Mouse (Mus musculus) forebrain, embryonic 10.5 days (tissue): ENCODE measurements around the gene Rgs17. TPM values are rescaled to one million over a fixed set of nuclear protein-coding genes. Genes with fewer than 3 reads are reported as not detected.

Experiments
- DNase-seq: peaks from one replicate; pipeline ENCODE4 v3.0.0-alpha.2; 2017; ENCODE audit warnings: low spot score; ENCODE audit errors: extremely low spot score
- H3K27ac ChIP-seq: fragments of 300-500 bp; sonication (generic); 2 replicates; pipeline ENCODE4 v1.5.1; 2016; ENCODE audit warnings: mild to moderate bottlenecking
- H3K27me3 ChIP-seq: fragments of 300-500 bp; sonication (generic); 2 replicates; pipeline ENCODE4 v1.6.1; 2016; ENCODE audit warnings: mild to moderate bottlenecking; ENCODE audit not compliant: poor library complexity, severe bottlenecking
- H3K36me3 ChIP-seq: fragments of 300-500 bp; sonication (generic); replicated peaks from 2 replicates; pipeline ENCODE4 v1.6.1; 2016; ENCODE audit warnings: mild to moderate bottlenecking, moderate library complexity
- H3K4me1 ChIP-seq: fragments of 300-500 bp; sonication (generic); 2 replicates; pipeline ENCODE4 v1.6.1; 2016
- H3K4me3 ChIP-seq: fragments of 300-500 bp; sonication (generic); 2 replicates; pipeline ENCODE4 v1.5.1; 2016; ENCODE audit warnings: mild to moderate bottlenecking, moderate library complexity
- H3K9me3 ChIP-seq: fragments of 300-500 bp; sonication (generic); 2 replicates; pipeline ENCODE4 v1.6.1; 2016; ENCODE audit warnings: mild to moderate bottlenecking, moderate library complexity
- WGBS: fragments of 180-500 bp; shearing (Covaris S2); methylation state at CpG from one replicate; pipeline ENCODE4 v1.1.7; 2016; 5-methylcytosine and 5-hydroxymethylcytosine counted together
- polyA plus RNA-seq: library from polyadenylated mRNA; unstranded; fragments of >200 nt; fragmentation: Nextera tagmentation; extraction: Ambion mirVana; gene quantifications from 2 replicates; pipeline ENCODE4 v1.2.1, GENCODE M21; 2016

Gene Rgs17
- polyA plus RNA-seq, 1 experiment from 2014 or later: 1.2 TPM

- Histone ChIP-seq H3K27me3 (no peaks in the 10 kb centered on the region), H3K9me3 (no peaks in the 10 kb centered on the region), H3K27ac (no peak overlapping the region), H3K4me3 (no peak overlapping the region), H3K4me1 (no peaks in the 10 kb centered on the region), H3K36me3 (no peaks in the 10 kb centered on the region)
- DNase-seq: no peak
- WGBS: 24% methylated on average over 4 of the region's 4 CpGs
These were observed 135.3 kb downstream of the Rgs17 start for GRCm38 (mm10) chr10:5786923-5787322.

Other genes with a start within 250 kb of the Rgs17 start
- gene Fbxo5, start 116.8 kb downstream of the Rgs17 start, polyA plus RNA-seq: 113 and 132 TPM in 2 replicates
- 10.9 and 12.6 TPM in 2 replicates for gene Mtrf1l, start 98.5 kb downstream of the Rgs17 start, polyA plus RNA-seq